Mouse (Mus musculus): ENCODE measurements around the gene Cpm. TPM values are rescaled to one million over a fixed set of nuclear protein-coding genes. Genes with fewer than 3 reads are reported as not detected.

The Cpm gene
- total RNA-seq, 2 experiments from 2014 or later = 5.8 to 6.4 TPM

- DNase-seq (ENCODE audit: low spot score in 2 of 2) = no peak
Measured at GRCm38 (mm10) chr10:117619041-117619861, 10.0 kb upstream of the Cpm start.

GRCm38 (mm10) chr10:117619862-117620179 lies 9.5 kb upstream of the Cpm start:
- DNase-seq (ENCODE audit: low spot score in 2 of 2) = no peak

GRCm38 (mm10) chr10:117620530-117620929 lies 8.8 kb upstream of the Cpm start:
- DNase-seq (ENCODE audit: low spot score in 2 of 2) = no peak

- DNase-seq (ENCODE audit: low spot score in 2 of 2) = no peak
Measured at GRCm38 (mm10) chr10:117620934-117621501, 8.3 kb upstream of the Cpm start.

- DNase-seq (ENCODE audit: low spot score in 2 of 2) = no peak
Measured at GRCm38 (mm10) chr10:117621616-117622533, 7.4 kb upstream of the Cpm start.

- no peak for DNase-seq (ENCODE audit: low spot score in 2 of 2)
Measured at GRCm38 (mm10) chr10:117623358-117623757, 5.9 kb upstream of the Cpm start.

- DNase-seq (ENCODE audit: low spot score in 2 of 2) = no peak
Measured at GRCm38 (mm10) chr10:117624222-117624621, 5.1 kb upstream of the Cpm start.

GRCm38 (mm10) chr10:117624655-117625497 lies 4.4 kb upstream of the Cpm start:
- no peak for DNase-seq (ENCODE audit: low spot score in 2 of 2)

GRCm38 (mm10) chr10:117625500-117626296 lies 3.6 kb upstream of the Cpm start:
- DNase-seq (ENCODE audit: low spot score in 2 of 2) = no peak

GRCm38 (mm10) chr10:117626297-117626613 lies 3.0 kb upstream of the Cpm start:
- DNase-seq (ENCODE audit: low spot score in 2 of 2) = no peak

- DNase-seq (ENCODE audit: low spot score in 2 of 2) = no peak
Measured at GRCm38 (mm10) chr10:117626840-117627615, 2.3 kb upstream of the Cpm start.

GRCm38 (mm10) chr10:117627616-117627930 lies 1.7 kb upstream of the Cpm start:
- DNase-seq (ENCODE audit: low spot score in 2 of 2) = no peak

GRCm38 (mm10) chr10:117627949-117628348 lies 1.4 kb upstream of the Cpm start:
- DNase-seq (ENCODE audit: low spot score in 2 of 2) = no peak

GRCm38 (mm10) chr10:117628363-117629168 lies 734 bp upstream of the Cpm start:
- no peak for DNase-seq (ENCODE audit: low spot score in 2 of 2)

GRCm38 (mm10) chr10:117630176-117630575 lies 876 bp downstream of the Cpm start:
- no peak for DNase-seq (ENCODE audit: low spot score in 2 of 2)

- no peak for DNase-seq (ENCODE audit: low spot score in 2 of 2)
Measured at GRCm38 (mm10) chr10:117630810-117631209, 1.5 kb downstream of the Cpm start.

GRCm38 (mm10) chr10:117631562-117632259 lies 2.4 kb downstream of the Cpm start:
- DNase-seq (ENCODE audit: low spot score in 2 of 2) = no peak

- no peak for DNase-seq (ENCODE audit: low spot score in 2 of 2)
Measured at GRCm38 (mm10) chr10:117632394-117632793, 3.1 kb downstream of the Cpm start.

Data from layer of hippocampus, postnatal 10 days (tissue).